9 mouse cellular contexts compared by ENCODE assay signal in the genomic region with DNA sequence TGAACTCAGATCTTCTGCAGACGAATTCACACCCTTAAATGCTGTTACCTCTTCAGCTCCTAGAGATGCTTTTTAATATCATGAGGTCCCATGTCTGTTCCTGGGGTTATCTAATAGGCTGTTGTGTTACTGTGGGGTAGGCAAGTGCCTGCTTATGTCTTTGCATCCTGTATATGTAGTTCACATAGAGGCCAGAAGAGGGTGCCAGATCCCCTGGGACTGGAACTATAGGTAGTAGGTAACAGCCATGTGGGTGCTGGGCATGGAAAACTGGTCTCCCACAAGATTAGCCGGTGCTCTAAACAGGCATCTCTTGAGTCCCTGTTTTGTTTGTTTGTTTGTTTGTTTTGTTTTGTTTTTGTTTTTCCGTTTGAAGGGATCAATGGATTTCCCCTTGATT. TPM values are rescaled to one million over a fixed set of nuclear protein-coding genes. Genes with fewer than 3 reads are reported as not detected.
A peak's percentile ranks its signal among the peaks of the same experiment; 100 is the strongest.
DNase-seq lines count a peak whose midpoint lies in the region; ATAC-seq lines count a peak whose summit lies in the region.
"Had no signal": no experiment of that assay in that cellular context is flagged by ENCODE, and none has a peak within 500 bp of the region (broad histone marks: within the 10 kb centered on the region; RNA-seq: fewer than 3 reads in every experiment).

No protein-coding gene starts in this region.

- no peak for ATAC-seq in forebrain, embryonic 14.5 days
- ATAC-seq in forebrain, embryonic 15.5 days (replicated peaks): no peak
- ATAC-seq in midbrain, embryonic 15.5 days (replicated peaks): no peak

- H3K27me3 ChIP-seq in forebrain, embryonic 14.5 days (replicated peaks; ENCODE audit: control insufficient read depth, insufficient read depth, low read length): no peaks in the 10 kb centered on the region
- no peaks in the 10 kb centered on the region for H3K27me3 ChIP-seq in forebrain, embryonic 15.5 days
- no peaks in the 10 kb centered on the region for H3K27me3 ChIP-seq in midbrain, embryonic 15.5 days (replicated peaks)
- H3K27me3 ChIP-seq: embryonic facial prominence, embryonic 12.5 days had no signal

- H3K36me3 ChIP-seq in forebrain, embryonic 14.5 days (ENCODE audit: control insufficient read depth, insufficient read depth, low read length): no peaks in the 10 kb centered on the region
- H3K36me3 ChIP-seq in forebrain, embryonic 15.5 days: no peaks in the 10 kb centered on the region
- no peaks in the 10 kb centered on the region for H3K36me3 ChIP-seq in midbrain, embryonic 15.5 days (replicated peaks)
- H3K36me3 ChIP-seq: embryonic facial prominence, embryonic 12.5 days had no signal

- H3K4me3 ChIP-seq in forebrain, embryonic 14.5 days (ENCODE audit: low read depth, low read length): no peak overlapping the region
- H3K4me3 ChIP-seq in forebrain, embryonic 15.5 days: no peak overlapping the region
- no peak overlapping the region for H3K4me3 ChIP-seq in midbrain, embryonic 15.5 days
- H3K4me3 ChIP-seq: embryonic facial prominence, embryonic 12.5 days had no signal

- H3K4me2 ChIP-seq in forebrain, embryonic 14.5 days (ENCODE audit: low read length): no peak overlapping the region
- no peak overlapping the region for H3K4me2 ChIP-seq in forebrain, embryonic 15.5 days (replicated peaks)
- no peak overlapping the region for H3K4me2 ChIP-seq in midbrain, embryonic 15.5 days
- H3K4me2 ChIP-seq: embryonic facial prominence, embryonic 12.5 days had no signal

- H3K9ac ChIP-seq in forebrain, embryonic 14.5 days (ENCODE audit: low read length): no peak overlapping the region
- H3K9ac ChIP-seq in forebrain, embryonic 15.5 days (replicated peaks): no peak overlapping the region
- no peak overlapping the region for H3K9ac ChIP-seq in midbrain, embryonic 15.5 days
- H3K9ac ChIP-seq: embryonic facial prominence, embryonic 12.5 days had no signal

- DNase-seq in forebrain, embryonic 14.5 days (ENCODE audit: low spot score): peak; percentile 19
- DNase-seq in 3T3-L1 (ENCODE audit: low read depth, low spot score): peak; percentile 79
- peak; percentile 38 for DNase-seq in T-cell, adult 2 months (ENCODE audit: low spot score)
- peak; percentile 42 for DNase-seq in kidney, postnatal 10 days
- peak; percentile 22 to 54 for DNase-seq in spleen, postnatal 10 days (ENCODE audit: low spot score in 2 of 2)
- DNase-seq in right cerebral cortex, postnatal 36 days (ENCODE audit: low spot score in 2 of 2): no peak

- H3K27ac ChIP-seq in forebrain, embryonic 14.5 days (ENCODE audit: low read depth, low read length): no peak overlapping the region
- H3K27ac ChIP-seq in forebrain, embryonic 15.5 days (replicated peaks): no peak overlapping the region
- H3K27ac ChIP-seq in midbrain, embryonic 15.5 days: no peak overlapping the region
- H3K27ac ChIP-seq: embryonic facial prominence, embryonic 12.5 days had no signal

- WGBS in forebrain, embryonic 14.5 days: 42% methylated on average over 3 of the region's 3 CpGs
- WGBS in forebrain, embryonic 15.5 days: 49% methylated on average over 3 of the region's 3 CpGs
- 49% methylated on average over 3 of the region's 3 CpGs for WGBS in midbrain, embryonic 15.5 days

- H3K4me1 ChIP-seq in forebrain, embryonic 14.5 days (ENCODE audit: control insufficient read depth, insufficient read depth, low read length): no peaks in the 10 kb centered on the region
- no peaks in the 10 kb centered on the region for H3K4me1 ChIP-seq in forebrain, embryonic 15.5 days
- no peaks in the 10 kb centered on the region for H3K4me1 ChIP-seq in midbrain, embryonic 15.5 days

- no peaks in the 10 kb centered on the region for H3K9me3 ChIP-seq in forebrain, embryonic 14.5 days (replicated peaks; ENCODE audit: control insufficient read depth, low read length)
- H3K9me3 ChIP-seq in forebrain, embryonic 15.5 days: no peaks in the 10 kb centered on the region
- no peaks in the 10 kb centered on the region for H3K9me3 ChIP-seq in midbrain, embryonic 15.5 days
- H3K9me3 ChIP-seq: embryonic facial prominence, embryonic 12.5 days had no signal

RNA-seq across cellular contexts. Expression of a gene that starts 15.8 kb away (rescaled TPM):
- 0.63 and 0.97 TPM in 2 replicates for polyA plus RNA-seq in forebrain, embryonic 14.5 days (2014; fragmentation: Nextera tagmentation; extraction: Ambion mirVana)
- 0.73 and 0.75 TPM in 2 replicates for polyA plus RNA-seq in forebrain, embryonic 15.5 days (2015; fragmentation: Nextera tagmentation; extraction: Ambion mirVana)
- 0.89 and 2.1 TPM in 2 replicates for polyA plus RNA-seq in midbrain, embryonic 15.5 days (2015; fragmentation: Nextera tagmentation; extraction: Ambion mirVana)

RNA-seq across cellular contexts. Expression of a gene that starts 40.7 kb away (rescaled TPM):
- polyA plus RNA-seq in forebrain, embryonic 14.5 days (2014; fragmentation: Nextera tagmentation; extraction: Ambion mirVana): 0.98 and 1.1 TPM in 2 replicates
- 3.2 and 3.6 TPM in 2 replicates for polyA plus RNA-seq in forebrain, embryonic 15.5 days (2015; fragmentation: Nextera tagmentation; extraction: Ambion mirVana)
- 6.4 and 8.6 TPM in 2 replicates for polyA plus RNA-seq in midbrain, embryonic 15.5 days (2015; fragmentation: Nextera tagmentation; extraction: Ambion mirVana)

RNA-seq across cellular contexts. Expression of a gene that starts 41.7 kb away (rescaled TPM):
- 0.72 and 1.1 TPM in 2 replicates for polyA plus RNA-seq in forebrain, embryonic 14.5 days (2014; fragmentation: Nextera tagmentation; extraction: Ambion mirVana)
- 0.56 and 0.64 TPM in 2 replicates for polyA plus RNA-seq in forebrain, embryonic 15.5 days (2015; fragmentation: Nextera tagmentation; extraction: Ambion mirVana)
- 1.2 and 1.5 TPM in 2 replicates for polyA plus RNA-seq in midbrain, embryonic 15.5 days (2015; fragmentation: Nextera tagmentation; extraction: Ambion mirVana)
- polyA plus RNA-seq: embryonic facial prominence, embryonic 12.5 days had no signal

RNA-seq across cellular contexts. Expression of a gene that starts 49.0 kb away (rescaled TPM):
- 9.2 and 12.9 TPM in 2 replicates for polyA plus RNA-seq in forebrain, embryonic 14.5 days (2014; fragmentation: Nextera tagmentation; extraction: Ambion mirVana)
- polyA plus RNA-seq in forebrain, embryonic 15.5 days (2015; fragmentation: Nextera tagmentation; extraction: Ambion mirVana): 14.9 and 17.7 TPM in 2 replicates
- polyA plus RNA-seq in midbrain, embryonic 15.5 days (2015; fragmentation: Nextera tagmentation; extraction: Ambion mirVana): 14.2 and 15.0 TPM in 2 replicates

RNA-seq across cellular contexts. Expression of a gene that starts 57.8 kb away (rescaled TPM):
- polyA plus RNA-seq in forebrain, embryonic 14.5 days (2014; fragmentation: Nextera tagmentation; extraction: Ambion mirVana): 4.5 and 6.3 TPM in 2 replicates
- polyA plus RNA-seq in forebrain, embryonic 15.5 days (2015; fragmentation: Nextera tagmentation; extraction: Ambion mirVana): 5.7 and 6.1 TPM in 2 replicates
- polyA plus RNA-seq in midbrain, embryonic 15.5 days (2015; fragmentation: Nextera tagmentation; extraction: Ambion mirVana): 5.3 and 5.6 TPM in 2 replicates

Comparison
In these comparisons a context has a peak if more than half of its experiments do, and no peak if none do; other contexts are left out.
1. DNase-seq: peak in forebrain, embryonic 14.5 days (single experiment), 3T3-L1 (single experiment), T-cell, adult 2 months (single experiment), kidney, postnatal 10 days (single experiment) and spleen, postnatal 10 days (2 of 2); none in right cerebral cortex, postnatal 36 days (0 of 2).